Mouse (Mus musculus): ENCODE measurements around the gene Pola2. TPM values are rescaled to one million over a fixed set of nuclear protein-coding genes. Genes with fewer than 3 reads are reported as not detected.

Pola2 gene
- 57.4 TPM for polyA plus RNA-seq (2017; shearing (Covaris generic))

GRCm38 (mm10) chr19:5963883-5964562, at the start of gene Pola2:
Gene Pola2 (minus strand): TSS chr19:5964202.

GRCm38 (mm10) chr19:5986043-5986442, 22.0 kb upstream of the Pola2 start, which contains the start of gene Slc22a20:
Gene Slc22a20 (minus strand): TSS chr19:5986143.

GRCm38 (mm10) chr19:5924713-5925093, 39.3 kb downstream of the Pola2 start, which contains the start of gene Cdc42ep2:
Gene Cdc42ep2 (minus strand): TSS chr19:5924816.

GRCm38 (mm10) chr19:5913007-5913719, 50.8 kb downstream of the Pola2 start, which contains the start of gene Dpf2:
Gene Dpf2 (minus strand): TSS chr19:5913010.

GRCm38 (mm10) chr19:5894002-5894678, 69.9 kb downstream of the Pola2 start, which contains the start of gene Tigd3:
Gene Tigd3 (minus strand): TSS chr19:5894149.

Other genes starting within 250 kb of the Pola2 start
- gene Ehbp1l1, start 237.9 kb downstream of the Pola2 start, polyA plus RNA-seq (2017; shearing (Covaris generic)), result 60.7 TPM
- gene Fam89b, start 234.5 kb downstream of the Pola2 start, polyA plus RNA-seq (2017; shearing (Covaris generic)), result 60.6 TPM
- gene Ltbp3, start 223.3 kb downstream of the Pola2 start, polyA plus RNA-seq (2017; shearing (Covaris generic)), result 0.86 TPM
- 50.1 TPM for gene Scyl1, start 192.8 kb downstream of the Pola2 start, polyA plus RNA-seq (2017; shearing (Covaris generic))
- 335 TPM for gene Frmd8, start 88.9 kb downstream of the Pola2 start, polyA plus RNA-seq (2017; shearing (Covaris generic))
- gene Slc25a45, start 86.4 kb downstream of the Pola2 start, polyA plus RNA-seq (2017; shearing (Covaris generic)), result 44.8 TPM
- 0.36 TPM for gene Tigd3, start 70.1 kb downstream of the Pola2 start, polyA plus RNA-seq (2017; shearing (Covaris generic))
- gene Dpf2, start 51.2 kb downstream of the Pola2 start, polyA plus RNA-seq (2017; shearing (Covaris generic)), result 210 TPM
- 0.14 TPM for gene Cdc42ep2, start 39.4 kb downstream of the Pola2 start, polyA plus RNA-seq (2017; shearing (Covaris generic))
- gene Slc22a20, start 21.9 kb upstream of the Pola2 start, polyA plus RNA-seq (2017; shearing (Covaris generic)), result not detected
- 84.5 TPM for gene Capn1, start 51.7 kb upstream of the Pola2 start, polyA plus RNA-seq (2017; shearing (Covaris generic))
- gene Syvn1, start 82.4 kb upstream of the Pola2 start, polyA plus RNA-seq (2017; shearing (Covaris generic)), result 51.3 TPM
- 61.3 TPM for gene Mrpl49, start 93.6 kb upstream of the Pola2 start, polyA plus RNA-seq (2017; shearing (Covaris generic))
- gene Fau, start 93.6 kb upstream of the Pola2 start, polyA plus RNA-seq (2017; shearing (Covaris generic)), result 1,170 TPM
- gene Znhit2, start 97.0 kb upstream of the Pola2 start, polyA plus RNA-seq (2017; shearing (Covaris generic)), result 5.8 TPM
- 15.6 TPM for gene Tm7sf2, start 104.2 kb upstream of the Pola2 start, polyA plus RNA-seq (2017; shearing (Covaris generic))
- 73.4 TPM for gene Vps51, start 113.0 kb upstream of the Pola2 start, polyA plus RNA-seq (2017; shearing (Covaris generic))
- gene Tmem262, start 115.8 kb upstream of the Pola2 start, polyA plus RNA-seq (2017; shearing (Covaris generic)), result not detected
- 1.7 TPM for gene Gm28374, start 118.1 kb upstream of the Pola2 start, polyA plus RNA-seq (2017; shearing (Covaris generic))
- gene Zfpl1, start 120.8 kb upstream of the Pola2 start, polyA plus RNA-seq (2017; shearing (Covaris generic)), result 47.2 TPM
- gene Cdca5, start 120.8 kb upstream of the Pola2 start, polyA plus RNA-seq (2017; shearing (Covaris generic)), result 3.9 TPM
- not detected for gene AC131692.1, start 130.2 kb upstream of the Pola2 start, polyA plus RNA-seq (2017; shearing (Covaris generic))
- not detected for gene Naaladl1, start 141.6 kb upstream of the Pola2 start, polyA plus RNA-seq (2017; shearing (Covaris generic))
- gene Sac3d1, start 154.4 kb upstream of the Pola2 start, polyA plus RNA-seq (2017; shearing (Covaris generic)), result 1.5 TPM
- 42.8 TPM for gene Snx15, start 164.1 kb upstream of the Pola2 start, polyA plus RNA-seq (2017; shearing (Covaris generic))
- not detected for gene Batf2, start 176.8 kb upstream of the Pola2 start, polyA plus RNA-seq (2017; shearing (Covaris generic))
- gene Arl2, start 177.3 kb upstream of the Pola2 start, polyA plus RNA-seq (2017; shearing (Covaris generic)), result 28.6 TPM
- gene Majin, start 220.2 kb upstream of the Pola2 start, polyA plus RNA-seq (2017; shearing (Covaris generic)), result not detected

All from CD4-positive, CD25-positive, alpha-beta regulatory T cell, adult 9 weeks (primary cell).